Mouse (Mus musculus): ENCODE measurements around the gene Zfp36l2. TPM values are rescaled to one million over a fixed set of nuclear protein-coding genes. Genes with fewer than 3 reads are reported as not detected.
"Not testable (repeated sequence)": the region's sequence is repeated elsewhere in the genome, so short reads cannot be mapped to it uniquely, and the experiment has no call there.

Zfp36l2 gene
- total and polyA plus RNA-seq, 3 experiments = 8.9 to 24.2 (median 9.0) TPM

DNA sequence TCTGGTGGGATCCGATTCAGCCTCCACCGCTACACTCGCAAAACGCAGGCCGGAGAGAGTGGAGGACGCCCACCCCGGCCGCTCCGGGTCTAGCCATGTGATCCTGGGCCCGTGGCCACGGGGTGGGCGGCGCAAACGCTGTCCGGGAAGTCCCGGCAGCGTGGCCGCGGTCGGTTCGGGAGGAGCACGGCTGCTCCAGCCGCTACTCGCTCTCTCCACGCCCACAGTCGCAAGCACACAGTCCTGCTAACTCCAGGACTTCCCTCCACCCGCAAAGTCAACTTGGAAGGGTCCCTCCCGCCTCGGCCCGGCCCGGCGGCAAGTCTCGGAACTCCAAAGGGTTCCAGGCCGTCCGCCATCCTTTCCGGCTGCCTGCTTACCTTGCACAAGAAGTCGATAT is 483 bp downstream of the Zfp36l2 start:
- TF ChIP-seq CHD1 (IDR thresholded peaks at IDR 0.05; ENCODE audit: low read depth, low read length) = peak; percentile 15; the same call in 1 of the 2 replicates
- Histone ChIP-seq H3K36me3 (replicated peaks in 1 of 2; ENCODE audit: control insufficient read depth in 1 of 2, insufficient read depth in 1 of 2, low read length in 1 of 2) (peaks cover 14 to 57% of the 10 kb centered on the region in 2 experiments), H3K9ac (ENCODE audit: insufficient read depth, low read depth) (peak overlapping the region; percentile 75), H3K27ac (ENCODE audit: insufficient read depth, low read depth) (peak overlapping the region; percentile 91), H3K79me2 (replicated peaks; ENCODE audit: control insufficient read depth, extremely low read depth, insufficient read depth, poor library complexity, severe bottlenecking) (peaks cover 19% of the 10 kb centered on the region), H3K4me3 (replicated peaks in 1 of 3; ENCODE audit: low read depth in 2 of 3, low read length in 2 of 3, poor library complexity in 1 of 3) (peak overlapping the region; percentile 76 to 84 (median 80)), H3K4me1 (ENCODE audit: control insufficient read depth in 1 of 2, insufficient read depth in 2 of 2) (peaks cover 3 to 44% of the 10 kb centered on the region in 2 experiments; a peak in 3 of 4 replicates)
- dilution Hi-C loops (cut with MboI; ENCODE audit: extremely low pct_ligation_motif_present, extremely low pct_unique_long_range_greater_than_20kb, low sequenced_read_pairs); DNase-seq (ENCODE audit: extremely low read depth); H3K27me3 ChIP-seq (replicated peaks); in situ Hi-C loops (cut with MboI; ENCODE audit: low pct_ligation_motif_present, low pct_unique_long_range_greater_than_20kb, low sequenced_read_pairs); H3K9me3 ChIP-seq (replicated peaks; ENCODE audit: low read length); H3K4me2 ChIP-seq (ENCODE audit: insufficient read depth, low read depth, poor library complexity, severe bottlenecking): not testable (repeated sequence)

DNA sequence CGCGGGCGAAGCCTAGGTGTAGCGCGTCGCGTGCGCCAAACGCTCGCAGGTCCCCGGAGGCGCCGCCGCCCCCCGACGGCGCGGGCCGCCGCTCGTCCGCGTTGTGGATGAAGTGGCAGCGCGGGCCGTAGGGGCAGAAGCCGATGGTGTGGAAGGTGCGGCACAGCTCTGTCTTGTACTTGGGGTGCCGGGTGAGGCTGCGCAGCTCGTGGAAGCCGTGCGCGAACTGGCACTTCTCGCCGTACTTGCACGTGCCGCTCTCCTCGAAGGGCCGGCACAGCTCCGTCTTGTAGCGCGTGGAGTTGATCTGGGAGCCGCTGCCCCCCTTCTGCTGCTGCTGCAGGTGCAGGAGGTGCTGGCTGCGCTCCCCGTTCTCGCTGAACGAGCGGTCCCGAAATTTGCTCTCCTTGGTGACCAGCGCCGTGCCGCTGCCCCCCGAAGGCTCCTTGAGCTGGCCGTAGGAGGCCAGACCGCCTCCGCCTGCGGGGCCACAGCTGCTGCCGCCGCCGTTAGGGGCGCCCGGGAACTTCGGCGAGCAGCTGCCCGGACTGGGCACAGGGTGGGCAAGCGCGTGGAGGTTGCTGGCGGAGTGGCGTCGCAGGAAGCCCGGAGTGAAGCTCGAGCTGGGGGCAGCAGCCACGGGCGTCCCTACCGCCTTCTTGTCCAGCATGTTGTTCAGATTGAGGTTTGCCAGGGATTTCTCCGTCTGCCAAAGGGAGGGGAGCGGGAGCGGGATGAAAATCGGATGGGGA is 1.1 kb downstream of the Zfp36l2 start:
- TF ChIP-seq JUND (conservative IDR thresholded peaks at IDR 0.05; ENCODE audit: low read depth, low read length) = no peak
- peak; percentile 80 for TF ChIP-seq BHLHE40 (IDR thresholded peaks at IDR 0.05; ENCODE audit: low read depth, low read length)
- no peak for TF ChIP-seq ZKSCAN1 (IDR thresholded peaks at IDR 0.05; ENCODE audit: borderline replicate concordance, low read depth, low read length)
- TF ChIP-seq MAX (IDR thresholded peaks at IDR 0.05; ENCODE audit: low read length) = peak; percentile 68
- TF ChIP-seq CTCF (conservative IDR thresholded peaks at IDR 0.05 in 1 of 2, IDR thresholded peaks at IDR 0.05 in 1 of 2; ENCODE audit: low read depth in 2 of 2, low read length in 2 of 2) = peak in 1 of 2 experiments; percentile 30; a peak in 2 of 4 replicates
- 0 out of 2 replicates have a peak, but pooled peaks have one; percentile 19 for TF ChIP-seq IRF4 (IDR thresholded peaks at IDR 0.05; ENCODE audit: low read depth, low read length)
- TF ChIP-seq UBTF (IDR thresholded peaks at IDR 0.05; ENCODE audit: low read depth, low read length) = peak; percentile 80
- TF ChIP-seq MXI1 (IDR thresholded peaks at IDR 0.05; ENCODE audit: low read depth, low read length) = peak; percentile 63
- TF ChIP-seq USF2 (conservative IDR thresholded peaks at IDR 0.05; ENCODE audit: low read depth, low read length) = no peak
- TF ChIP-seq TCF12 (IDR thresholded peaks at IDR 0.05; ENCODE audit: low read depth, low read length) = peak; percentile 25; the same call in 1 of the 2 replicates
- TF ChIP-seq ZC3H11A (IDR thresholded peaks at IDR 0.05; ENCODE audit: low read depth, low read length) = no peak
- peak; percentile 55; the same call in 1 of the 2 replicates for TF ChIP-seq CHD1 (IDR thresholded peaks at IDR 0.05; ENCODE audit: low read depth, low read length)
- TF ChIP-seq MAZ (IDR thresholded peaks at IDR 0.05; ENCODE audit: low read depth, low read length) = no peak
- TF ChIP-seq GABPA (IDR thresholded peaks at IDR 0.05; ENCODE audit: insufficient replicate concordance, low read depth, low read length) = no peak
- TF ChIP-seq JUN (IDR thresholded peaks at IDR 0.05; ENCODE audit: insufficient read depth, low read depth, low read length) = no peak
- TF ChIP-seq SIN3A (IDR thresholded peaks at IDR 0.05; ENCODE audit: low read length) = peak; percentile 31; the same call in 1 of the 2 replicates
- in situ Hi-C loops (cut with MboI; ENCODE audit: low pct_ligation_motif_present, low pct_unique_long_range_greater_than_20kb, low sequenced_read_pairs) = no loop called here
- peaks cover 19% of the 10 kb centered on the region for H3K79me2 ChIP-seq (replicated peaks; ENCODE audit: control insufficient read depth, extremely low read depth, insufficient read depth, poor library complexity, severe bottlenecking)
- H3K36me3 ChIP-seq (replicated peaks in 1 of 2; ENCODE audit: control insufficient read depth in 1 of 2, insufficient read depth in 1 of 2, low read length in 1 of 2) = peaks cover 8 to 51% of the 10 kb centered on the region in 2 experiments
- peaks cover 3 to 46% of the 10 kb centered on the region in 2 experiments; a peak in 3 of 4 replicates for H3K4me1 ChIP-seq (ENCODE audit: control insufficient read depth in 1 of 2, insufficient read depth in 2 of 2)
- peaks cover 10% of the 10 kb centered on the region for H3K9me3 ChIP-seq (replicated peaks; ENCODE audit: low read length)
- H3K27ac ChIP-seq (ENCODE audit: insufficient read depth, low read depth) = peak overlapping the region; percentile 82
- peak overlapping the region; percentile 25 for H3K4me2 ChIP-seq (ENCODE audit: insufficient read depth, low read depth, poor library complexity, severe bottlenecking)
- H3K9ac ChIP-seq (ENCODE audit: insufficient read depth, low read depth) = peak overlapping the region; percentile 75
- no peak for DNase-seq (ENCODE audit: extremely low read depth)
- dilution Hi-C loops (cut with MboI; ENCODE audit: extremely low pct_ligation_motif_present, extremely low pct_unique_long_range_greater_than_20kb, low sequenced_read_pairs) = no loop called here
- H3K27me3 ChIP-seq (replicated peaks) = no peaks in the 10 kb centered on the region
- H3K4me3 ChIP-seq (replicated peaks in 1 of 3; ENCODE audit: low read depth in 2 of 3, low read length in 2 of 3, poor library complexity in 1 of 3) = peak overlapping the region; percentile 66 to 79 (median 73)
